In the genomic region with DNA sequence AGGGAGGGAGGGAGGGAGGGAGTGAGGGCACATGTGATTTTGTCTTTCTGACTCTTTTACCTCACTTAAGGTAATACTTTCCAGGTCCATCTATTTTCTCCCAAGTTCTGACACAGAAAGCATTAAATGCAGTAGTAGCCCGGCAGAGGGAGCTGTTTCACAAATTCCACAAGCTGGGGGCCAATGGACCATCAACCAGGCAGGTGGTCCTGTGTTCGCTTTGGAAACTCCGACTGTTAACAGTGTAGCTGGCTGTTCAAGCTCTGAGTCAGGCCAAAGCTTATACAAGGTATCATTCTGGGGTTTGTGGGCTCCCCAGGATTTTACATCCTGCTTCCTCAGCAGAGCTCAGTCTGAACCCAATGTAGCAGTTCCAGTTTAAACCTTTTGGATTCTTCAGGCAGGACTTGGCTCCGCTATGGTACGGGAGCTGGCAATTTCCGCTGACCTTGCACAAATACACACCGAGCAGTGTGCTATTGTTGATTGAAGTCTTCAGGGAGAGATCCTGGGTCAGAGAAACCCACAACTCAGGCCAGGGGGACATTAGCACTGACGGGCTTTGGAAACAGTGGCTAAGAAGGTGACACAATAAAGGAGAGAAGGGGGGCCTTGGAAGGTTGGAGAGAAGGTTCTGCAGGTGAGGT, we compare ENCODE assay signal across 8 mouse cellular contexts.
DNase-seq lines count a peak whose midpoint lies in the region; ATAC-seq and TF ChIP-seq lines count a peak whose summit lies in the region.

No protein-coding gene starts in this region.

- H3K27me3 ChIP-seq in heart, embryonic 11.5 days (ENCODE audit: control insufficient read depth, insufficient read depth, low read length): peaks cover 13% of the 10 kb centered on the region
- no peaks in the 10 kb centered on the region for H3K27me3 ChIP-seq in ES-Bruce4 (ENCODE audit: control insufficient read depth, insufficient read depth, low read length, poor library complexity, severe bottlenecking)
- H3K27me3 ChIP-seq in neural tube, embryonic 11.5 days (ENCODE audit: control insufficient read depth, insufficient read depth, low read length): no peaks in the 10 kb centered on the region

- peak; percentile 90 for DNase-seq in heart, adult 11 months
- peak; percentile 6 for DNase-seq in c-Kit-positive CD71-positive TER-119-negative erythroid progenitor cells, embryonic 14.5 days (ENCODE audit: low read depth)
- peak; percentile 57 for DNase-seq in gastrocnemius, postnatal 10 days
- DNase-seq in left cerebral cortex, postnatal 14 days (ENCODE audit: low spot score in 2 of 2): peak; percentile 40 to 53
- DNase-seq in neural tube, embryonic 11.5 days (ENCODE audit: low spot score): peak; percentile 79
- DNase-seq in ovary, postnatal 14 days (ENCODE audit: low spot score): no peak

- no peak overlapping the region for H3K27ac ChIP-seq in heart, embryonic 11.5 days (ENCODE audit: low read depth, low read length)
- H3K27ac ChIP-seq in ES-Bruce4 (ENCODE audit: insufficient read depth, low read length): no peak overlapping the region
- H3K27ac ChIP-seq in neural tube, embryonic 11.5 days (ENCODE audit: low read depth, low read length): no peak overlapping the region

- H3K4me1 ChIP-seq in heart, embryonic 11.5 days (ENCODE audit: control insufficient read depth, insufficient read depth, low read length): peaks cover 7% of the 10 kb centered on the region
- H3K4me1 ChIP-seq in ES-Bruce4 (ENCODE audit: control insufficient read depth, insufficient read depth, low read length): peaks cover 4% of the 10 kb centered on the region
- peaks cover 9% of the 10 kb centered on the region for H3K4me1 ChIP-seq in neural tube, embryonic 11.5 days (ENCODE audit: control insufficient read depth, insufficient read depth, low read length)

- intact Hi-C loops in left cerebral cortex, postnatal 14 days (cut with DNase I): loop anchor here (5.0 kb wide), 1 partner anchor 356 kb away; a partner anchor contains a TSS

- TF ChIP-seq EP300 in ES-Bruce4 (IDR thresholded peaks at IDR 0.05; ENCODE audit: insufficient read depth, low read depth, low read length): no peak

- no peak overlapping the region for H3K4me3 ChIP-seq in heart, embryonic 11.5 days (ENCODE audit: low read depth, low read length)
- H3K4me3 ChIP-seq in ES-Bruce4 (ENCODE audit: low read depth, low read length): no peak overlapping the region
- H3K4me3 ChIP-seq in neural tube, embryonic 11.5 days (ENCODE audit: low read depth, low read length): no peak overlapping the region

- no peak for TF ChIP-seq POLR2A in ES-Bruce4 (IDR thresholded peaks at IDR 0.05; ENCODE audit: insufficient read depth, low read length)

- WGBS in heart, embryonic 11.5 days (ENCODE audit: insufficient replicate concordance): 39% methylated on average over 8 of the region's 8 CpGs
- 43% methylated on average over 8 of the region's 8 CpGs for WGBS in neural tube, embryonic 11.5 days

- peak; percentile 55 for TF ChIP-seq CTCF in ES-Bruce4 (IDR thresholded peaks at IDR 0.05; ENCODE audit: low read depth, low read length)

- no peak overlapping the region for H3K9ac ChIP-seq in heart, embryonic 11.5 days (ENCODE audit: low read depth, low read length)
- H3K9ac ChIP-seq in ES-Bruce4 (ENCODE audit: low read depth, poor library complexity, severe bottlenecking): no peak overlapping the region
- H3K9ac ChIP-seq in neural tube, embryonic 11.5 days (ENCODE audit: low read length): no peak overlapping the region

- no peak for ATAC-seq in heart, embryonic 11.5 days (replicated peaks; ENCODE audit: insufficient number of reproducible peaks, low FRiP score, low TSS enrichment)
- no peak for ATAC-seq in neural tube, embryonic 11.5 days (ENCODE audit: insufficient read depth, low FRiP score, low TSS enrichment)

- H3K9me3 ChIP-seq in heart, embryonic 11.5 days (replicated peaks; ENCODE audit: control insufficient read depth, low read length): no peaks in the 10 kb centered on the region
- no peaks in the 10 kb centered on the region for H3K9me3 ChIP-seq in ES-Bruce4 (replicated peaks; ENCODE audit: control insufficient read depth, insufficient read depth, low read length, poor library complexity, severe bottlenecking)
- H3K9me3 ChIP-seq in neural tube, embryonic 11.5 days (ENCODE audit: control insufficient read depth, low read length): no peaks in the 10 kb centered on the region

- H3K36me3 ChIP-seq in heart, embryonic 11.5 days (ENCODE audit: control insufficient read depth, insufficient read depth, low read length): no peaks in the 10 kb centered on the region
- no peaks in the 10 kb centered on the region for H3K36me3 ChIP-seq in ES-Bruce4 (ENCODE audit: control insufficient read depth, insufficient read depth, low read length, poor library complexity, severe bottlenecking)
- H3K36me3 ChIP-seq in neural tube, embryonic 11.5 days (ENCODE audit: control insufficient read depth, insufficient read depth, low read length): no peaks in the 10 kb centered on the region

- no peak overlapping the region for H3K4me2 ChIP-seq in heart, embryonic 11.5 days
- no peak overlapping the region for H3K4me2 ChIP-seq in neural tube, embryonic 11.5 days (ENCODE audit: low read depth)
